Mouse (Mus musculus) megakaryocyte, embryonic 14.5 days (primary cell): Measurements from ENCODE around the gene Tmem156.

ENCODE experiments used
- FLI1 ChIP-seq: IDR thresholded peaks from 2 replicates; pipeline ENCODE4 v1.6.1; 2012; ENCODE audit warnings: low read length, inconsistent platforms, mixed read lengths
- GATA1 ChIP-seq: IDR thresholded peaks from 3 replicates; pipeline ENCODE4 v1.6.1; 2012; ENCODE audit warnings: mixed read lengths, low read length, inconsistent platforms, borderline replicate concordance

DNA sequence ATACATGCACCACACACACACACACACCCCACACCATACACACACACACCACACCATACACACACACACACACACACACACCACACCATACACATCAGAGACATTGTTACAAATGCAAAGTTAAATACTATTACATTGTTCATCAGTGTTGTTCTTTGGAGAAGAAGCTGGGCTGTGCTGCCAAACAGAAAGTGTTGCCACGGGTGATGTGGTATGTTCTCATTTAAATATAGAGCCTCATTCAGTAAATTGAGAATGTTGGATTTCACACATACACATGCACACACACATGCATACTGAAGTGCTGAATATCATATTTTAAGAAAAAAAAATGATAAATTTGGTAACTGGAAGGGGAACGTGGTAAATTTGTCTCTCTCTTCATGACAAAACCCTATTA is 67.3 kb downstream of the Tmem156 start:
- TF ChIP-seq GATA1 (no peak), FLI1 (no peak)
